Mouse (Mus musculus): ENCODE results near the gene Olfr1173. TPM values are rescaled to one million over a fixed set of nuclear protein-coding genes. Genes with fewer than 3 reads are reported as not detected.

Gene Olfr1173
- total RNA-seq (2021) = not detected

- intact Hi-C loops (cut with DNase I) = no loop called here
- DNase-seq = no peak
These were observed at the start of gene Olfr1173 for GRCm38 (mm10) chr2:88279775-88280174. Gene Olfr1173 (minus strand): TSS chr2:88279875.

- intact Hi-C loops (cut with DNase I) = no loop called here
- DNase-seq = no peak
These were observed 47.4 kb upstream of the Olfr1173 start, which contains the start of gene Olfr1175-ps for GRCm38 (mm10) chr2:88327115-88327514. Gene Olfr1175-ps (minus strand): TSS chr2:88327215.

DNA sequence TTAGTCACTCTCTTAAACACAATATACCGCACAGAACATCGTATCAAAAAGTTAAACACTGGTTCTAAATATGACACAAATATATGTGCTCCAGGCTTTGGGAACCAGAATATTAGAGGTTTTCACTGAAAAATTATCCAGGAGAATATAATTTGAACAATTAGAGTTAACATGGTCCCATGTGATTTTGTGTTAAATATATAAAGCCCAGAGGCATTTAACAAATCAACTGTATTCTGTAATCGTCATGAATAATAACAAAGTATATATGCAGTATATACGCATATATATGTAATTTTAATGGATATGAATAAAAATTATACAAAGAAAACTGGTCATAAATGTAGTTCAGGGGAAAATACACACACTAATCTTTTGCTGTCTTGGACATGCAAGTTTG, 35.4 kb upstream of the Olfr1173 start, which contains the start of gene Olfr1174-ps:
Gene Olfr1174-ps (minus strand): TSS at position 101 of the 400 bp plus-strand sequence.
- intact Hi-C loops (cut with DNase I) = no loop called here
- no peak for DNase-seq

GRCm38 (mm10) chr2:88228234-88228633, 51.4 kb downstream of the Olfr1173 start, which contains the start of gene Olfr1170:
Gene Olfr1170 (minus strand): TSS chr2:88228334.
- intact Hi-C loops (cut with DNase I) = no loop called here
- DNase-seq = no peak

Other genes starting within 250 kb of the Olfr1173 start
- not detected for gene Olfr73, start 242.2 kb downstream of the Olfr1173 start, total RNA-seq (2021)
- not detected for gene Olfr1162, start 228.7 kb downstream of the Olfr1173 start, total RNA-seq (2021)
- not detected for gene Olfr1163, start 208.0 kb downstream of the Olfr1173 start, total RNA-seq (2021)
- not detected for gene Olfr1164, start 185.9 kb downstream of the Olfr1173 start, total RNA-seq (2021)
- not detected for gene Olfr1166, start 151.6 kb downstream of the Olfr1173 start, total RNA-seq (2021)
- gene Olfr1167, start 124.7 kb downstream of the Olfr1173 start, total RNA-seq (2021) = not detected
- not detected for gene Olfr1168, start 98.0 kb downstream of the Olfr1173 start, total RNA-seq (2021)
- not detected for gene Olfr1170, start 51.5 kb downstream of the Olfr1173 start, total RNA-seq (2021)
- not detected for gene Olfr1174-ps, start 35.3 kb upstream of the Olfr1173 start, total RNA-seq (2021)
- gene Olfr1175-ps, start 47.3 kb upstream of the Olfr1173 start, total RNA-seq (2021) = not detected
- gene Olfr1176, start 56.8 kb upstream of the Olfr1173 start, total RNA-seq (2021) = not detected
- gene Olfr1177-ps, start 66.6 kb upstream of the Olfr1173 start, total RNA-seq (2021) = not detected
- not detected for gene Olfr1178, start 107.2 kb upstream of the Olfr1173 start, total RNA-seq (2021)
- gene Olfr1179, start 126.6 kb upstream of the Olfr1173 start, total RNA-seq (2021) = not detected
- gene Olfr1180, start 139.3 kb upstream of the Olfr1173 start, total RNA-seq (2021) = not detected
- not detected for gene Olfr1181, start 146.3 kb upstream of the Olfr1173 start, total RNA-seq (2021)
- gene Gm13757, start 169.3 kb upstream of the Olfr1173 start, total RNA-seq (2021) = not detected
- not detected for gene Olfr1183, start 175.0 kb upstream of the Olfr1173 start, total RNA-seq (2021)
- not detected for gene Olfr1184, start 203.7 kb upstream of the Olfr1173 start, total RNA-seq (2021)
- not detected for gene Olfr1185-ps1, start 213.4 kb upstream of the Olfr1173 start, total RNA-seq (2021)
- gene Olfr1186, start 238.7 kb upstream of the Olfr1173 start, total RNA-seq (2021) = not detected